Mouse (Mus musculus) brain, embryonic 14.5 days (tissue): ENCODE data around the gene Elk3.

Experiments used
- CTCF ChIP-seq: fragments of 200-500 bp; IDR thresholded peaks from 2 replicates; pipeline ENCODE4 v1.5.1; 2012; ENCODE audit warnings: inconsistent platforms, mild to moderate bottlenecking, moderate library complexity, borderline replicate concordance; ENCODE audit not compliant: insufficient read depth, insufficient read length; ENCODE audit errors: extremely low read depth
- POLR2A ChIP-seq: fragments of 200-500 bp; IDR thresholded peaks from 2 replicates; pipeline ENCODE4 v1.6.1; 2012; ENCODE audit warnings: mild to moderate bottlenecking, inconsistent platforms, borderline replicate concordance; ENCODE audit not compliant: poor library complexity, insufficient read depth, insufficient read length, severe bottlenecking; ENCODE audit errors: extremely low read depth

- TF ChIP-seq CTCF = no peak
- TF ChIP-seq POLR2A = no peak
These were observed 857 bp downstream of the Elk3 start for GRCm38 (mm10) chr10:93309934-93310621.
